Mouse (Mus musculus): ENCODE measurements around the gene Apba2.

Gene Apba2

DNA sequence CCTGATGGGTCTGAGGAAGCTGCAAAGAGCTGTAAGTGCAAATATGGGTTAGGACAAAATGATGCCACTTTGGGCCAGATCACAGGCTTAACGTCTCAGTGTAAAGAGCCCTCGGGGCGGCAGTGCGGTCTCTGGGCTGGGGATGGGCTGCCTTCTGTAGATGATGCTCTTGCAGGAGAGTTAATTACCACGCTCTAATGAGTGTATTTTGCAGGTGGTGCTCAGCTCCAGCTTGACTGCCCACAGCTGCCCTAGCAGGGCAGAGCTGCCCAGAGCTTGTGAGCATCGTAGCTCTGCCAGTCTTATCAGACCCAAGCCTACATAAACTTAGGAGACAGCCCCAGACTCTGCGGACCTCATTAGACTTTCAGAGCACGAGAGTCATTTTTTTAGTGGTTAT is 80.9 kb downstream of the Apba2 start:
- intact Hi-C loops (cut with DNase I) = no loop called here

DNA sequence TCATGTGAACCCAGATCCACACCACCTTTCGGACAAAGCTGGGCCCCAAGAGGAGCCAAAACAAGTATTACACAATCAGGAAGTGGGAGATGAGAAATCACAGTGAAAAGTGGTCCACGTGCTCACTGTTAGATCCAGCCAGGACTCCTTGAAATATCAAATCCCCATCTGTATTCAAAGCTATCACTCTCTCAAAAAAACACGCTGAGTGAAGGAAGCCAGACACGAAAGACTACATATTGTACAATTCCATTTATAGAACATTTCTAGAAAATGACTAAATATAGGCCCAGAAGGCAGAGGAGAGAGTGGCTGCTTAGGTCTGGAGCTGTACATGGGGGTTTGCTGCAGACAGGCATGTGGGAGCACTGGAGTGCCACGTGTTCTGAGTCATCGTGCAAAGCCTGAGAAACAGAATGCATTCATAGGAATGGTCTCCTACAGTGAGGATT is 82.2 kb downstream of the Apba2 start:
- intact Hi-C loops (cut with DNase I) = no loop called here

GRCm38 (mm10) chr7:64586133-64586532 is 84.6 kb downstream of the Apba2 start:
- intact Hi-C loops (cut with DNase I) = no loop called here

DNA sequence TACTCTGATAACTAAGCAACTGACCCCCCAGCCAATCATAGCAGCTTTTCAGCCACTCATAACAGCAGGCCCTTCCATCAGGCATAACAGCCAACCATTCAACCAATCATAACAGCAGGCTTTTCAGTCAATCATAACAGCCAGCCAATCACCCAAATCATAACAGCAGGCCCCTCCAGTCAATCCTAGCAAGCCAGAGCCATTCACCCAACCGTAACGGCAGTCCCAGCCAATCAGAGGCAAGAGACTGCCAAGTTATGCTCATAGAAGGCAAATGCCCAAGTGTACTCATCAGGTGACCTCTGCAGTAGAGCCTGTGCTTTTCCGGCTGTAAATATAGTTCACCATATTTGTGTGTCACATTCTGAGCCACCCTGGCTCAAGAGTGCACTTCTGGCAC is 85.1 kb downstream of the Apba2 start:
- intact Hi-C loops (cut with DNase I) = no loop called here

DNA sequence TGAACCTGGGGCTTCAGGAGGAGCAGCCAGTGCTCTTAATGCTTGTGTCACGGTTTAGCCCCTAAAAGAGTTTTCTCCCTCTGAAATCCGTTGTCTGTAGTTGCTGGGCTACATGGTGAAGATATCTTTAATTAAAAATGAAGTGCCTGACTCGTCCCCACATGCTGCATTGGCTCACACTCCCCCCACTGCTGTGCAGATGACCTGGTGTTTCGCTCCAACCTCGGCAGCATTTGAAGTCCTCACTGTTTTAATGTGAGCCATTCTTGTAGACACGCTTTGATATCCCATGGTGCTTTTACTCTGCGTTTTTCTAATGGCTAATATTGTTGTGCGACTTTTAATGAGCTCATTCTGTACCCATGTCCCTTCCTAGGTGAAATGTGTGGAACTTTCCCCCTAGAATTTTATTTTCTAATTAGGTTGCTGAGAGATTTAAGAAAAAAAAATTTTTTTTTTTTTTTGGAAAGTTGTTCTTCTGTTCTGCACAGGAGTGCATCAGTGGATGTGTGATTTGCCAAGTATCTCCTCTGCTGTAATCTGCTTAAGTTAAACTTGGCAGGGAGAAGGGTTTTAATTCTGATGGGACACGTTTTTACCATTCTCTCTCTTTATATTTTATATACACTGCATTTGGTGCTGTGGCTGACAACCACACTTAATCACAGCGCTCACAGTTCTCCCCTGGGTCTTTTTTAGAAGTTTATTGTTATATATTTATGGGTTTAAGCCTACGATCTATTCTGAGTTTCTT is 87.3 kb downstream of the Apba2 start:
- intact Hi-C loops (cut with DNase I) = no loop called here

- intact Hi-C loops (cut with DNase I) = no loop called here
Observed at GRCm38 (mm10) chr7:64595256-64595655, 93.8 kb downstream of the Apba2 start.

GRCm38 (mm10) chr7:64596652-64597051 is 95.1 kb downstream of the Apba2 start:
- intact Hi-C loops (cut with DNase I) = no loop called here

DNA sequence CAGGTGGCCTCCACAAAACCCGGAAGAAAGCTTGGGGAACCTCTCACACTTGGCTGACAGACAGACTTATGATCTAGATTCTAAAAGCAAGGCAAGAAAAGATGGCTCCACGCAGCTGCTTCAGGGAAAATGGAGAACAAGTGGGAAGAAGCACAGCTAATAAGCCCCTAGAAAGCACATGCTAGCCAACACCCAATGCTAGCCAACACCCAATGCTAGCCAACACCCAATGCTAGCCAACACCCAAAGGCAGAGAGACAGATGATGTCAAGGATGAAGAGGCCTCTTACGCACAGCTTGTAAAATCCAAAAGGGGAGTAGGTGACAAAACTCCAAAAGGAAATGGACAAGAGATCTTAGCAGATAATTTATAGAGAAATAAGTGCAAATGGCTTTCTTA is 108.4 kb downstream of the Apba2 start:
- intact Hi-C loops (cut with DNase I) = no loop called here

DNA sequence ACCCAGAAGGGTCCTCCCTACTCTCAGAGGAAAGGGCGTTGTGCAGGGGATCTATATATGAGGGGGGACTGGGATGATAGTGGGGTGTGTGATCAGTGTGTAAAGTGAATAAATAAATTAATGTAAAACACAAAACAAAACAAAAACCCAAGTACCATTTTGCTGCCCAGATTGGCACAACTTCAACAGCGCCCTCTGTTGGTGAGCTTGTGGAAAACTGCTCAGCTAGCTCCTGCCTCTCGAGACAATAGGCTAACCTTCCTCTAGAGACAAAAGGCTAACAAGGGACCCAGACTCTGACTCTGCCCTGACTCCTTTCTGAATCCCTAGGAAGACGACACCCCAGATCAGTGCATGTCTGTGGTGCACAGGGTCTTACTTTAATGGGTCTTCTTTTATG is 109.4 kb downstream of the Apba2 start:
- intact Hi-C loops (cut with DNase I) = no loop called here

- intact Hi-C loops (cut with DNase I) = no loop called here
Observed at GRCm38 (mm10) chr7:64619261-64619660, 117.8 kb downstream of the Apba2 start.

DNA sequence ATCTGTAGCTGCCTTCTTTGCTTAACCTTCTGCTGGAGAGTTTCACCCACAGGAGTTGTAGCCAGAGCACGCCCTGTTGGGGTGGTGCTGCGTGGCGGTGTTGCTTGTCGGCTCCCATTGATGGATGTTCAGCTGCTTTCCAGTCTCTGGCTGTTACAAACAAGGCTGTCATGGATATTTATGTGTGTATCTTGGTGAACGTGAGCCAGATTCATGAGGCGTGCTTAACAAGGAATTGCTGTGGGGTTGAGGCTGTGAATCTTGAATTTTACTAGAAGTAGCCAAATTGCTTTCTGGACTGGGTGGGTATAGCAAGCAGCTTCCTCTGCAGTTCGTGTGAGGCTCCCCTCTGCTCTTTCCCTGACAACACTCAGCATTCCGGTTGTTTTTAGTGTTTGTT is 125.0 kb downstream of the Apba2 start:
- intact Hi-C loops (cut with DNase I) = no loop called here

DNA sequence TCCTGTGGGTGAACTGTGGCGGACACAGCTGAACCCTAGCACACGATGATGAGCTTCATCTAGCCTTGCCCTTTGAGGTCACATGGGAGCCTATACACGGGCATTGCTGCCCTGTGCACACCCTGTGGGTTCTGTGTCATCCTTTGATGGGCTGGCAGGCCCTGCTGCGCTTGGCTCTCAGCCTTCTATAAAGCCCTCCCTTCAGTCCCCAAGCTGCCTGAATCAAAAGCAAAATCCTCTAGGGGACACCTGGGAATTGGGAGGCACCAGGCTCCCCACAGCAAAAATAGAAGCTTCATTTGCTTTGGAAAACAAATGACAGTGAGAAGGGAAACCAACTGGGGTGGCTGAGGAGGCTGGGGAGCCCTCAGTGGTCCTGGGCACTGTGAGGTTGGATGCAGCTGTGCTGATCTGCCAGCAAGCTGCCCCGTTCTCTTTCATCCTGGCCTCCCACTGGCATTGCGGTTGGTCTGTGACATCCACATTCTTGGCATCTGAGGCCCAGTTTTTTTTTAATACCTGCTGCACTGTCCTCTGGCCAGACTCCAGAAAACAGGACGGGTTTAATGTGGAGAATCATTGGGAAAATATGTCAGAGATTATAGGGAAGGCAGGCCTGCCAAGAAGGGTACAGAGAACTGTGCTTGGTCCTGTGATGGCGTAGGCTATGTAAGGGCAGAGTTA is 126.6 kb downstream of the Apba2 start:
- intact Hi-C loops (cut with DNase I) = no loop called here

DNA sequence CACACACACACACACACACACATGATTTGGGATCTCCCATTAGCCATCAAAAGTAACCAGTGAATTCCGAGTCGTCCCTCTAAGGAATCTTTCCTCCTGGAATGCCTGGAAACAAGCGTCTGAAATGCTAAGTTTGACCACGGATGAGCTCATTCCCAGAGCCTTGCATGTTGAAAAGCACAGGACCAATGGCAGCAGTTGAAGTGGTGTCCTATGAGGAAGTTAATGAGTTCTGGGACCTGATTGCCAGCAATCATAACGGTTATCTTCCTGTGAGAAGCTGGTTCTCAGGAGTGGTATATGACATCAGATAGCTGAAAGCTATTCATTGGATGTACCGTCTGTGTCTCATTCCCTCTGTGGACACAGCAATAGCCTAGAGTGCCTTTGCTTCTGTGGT is 129.2 kb downstream of the Apba2 start:
- intact Hi-C loops (cut with DNase I) = no loop called here

DNA sequence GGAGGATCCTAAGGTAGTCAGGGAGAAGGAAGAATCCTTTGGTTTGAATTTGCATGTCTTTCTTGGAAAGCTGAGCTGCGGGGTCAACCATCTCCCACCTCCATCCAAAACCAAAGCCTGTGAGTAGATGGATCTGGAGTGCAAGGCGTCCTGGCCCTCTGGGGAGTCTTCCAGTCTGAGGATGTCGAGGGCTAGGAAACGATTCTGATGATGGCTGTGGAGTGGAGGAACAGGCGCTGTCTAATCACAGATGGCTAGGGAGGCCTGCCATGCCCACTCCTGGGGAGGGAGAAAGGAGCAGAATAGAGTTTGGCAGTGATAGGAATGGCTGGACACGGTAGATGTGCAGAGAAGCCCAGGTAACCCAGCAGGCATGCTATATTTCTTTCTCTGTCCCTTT is 129.6 kb downstream of the Apba2 start:
- intact Hi-C loops (cut with DNase I) = no loop called here

DNA sequence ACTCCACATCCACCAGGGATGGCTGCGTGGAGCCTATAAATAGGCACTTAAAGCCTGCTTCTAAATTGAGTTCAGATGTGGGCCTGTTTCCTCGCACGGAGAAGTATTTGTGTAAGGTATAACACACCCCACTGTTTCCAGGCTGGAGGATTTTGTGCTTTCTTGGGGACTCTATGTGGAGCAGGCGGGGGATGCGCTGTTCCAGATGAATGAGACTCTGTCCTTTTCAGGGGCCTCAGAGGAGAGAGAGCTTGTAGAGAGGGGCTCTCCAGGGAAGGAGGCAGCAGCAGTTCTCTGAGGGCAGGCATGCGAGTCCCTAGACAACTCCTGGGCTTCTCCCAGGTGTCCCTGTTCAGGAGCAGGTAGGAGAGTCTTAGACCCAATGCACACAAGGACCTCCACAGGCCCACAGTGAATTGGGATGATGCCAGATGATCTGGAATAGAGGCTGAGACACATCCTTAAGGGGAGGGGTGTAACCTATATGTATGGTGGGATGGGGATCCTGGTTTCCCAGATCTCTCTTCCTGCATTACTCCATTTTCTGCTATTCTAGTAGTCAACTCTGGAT is 130.4 kb downstream of the Apba2 start:
- intact Hi-C loops (cut with DNase I) = no loop called here

- intact Hi-C loops (cut with DNase I) = no loop called here
Observed at GRCm38 (mm10) chr7:64633182-64633581, 131.7 kb downstream of the Apba2 start.

DNA sequence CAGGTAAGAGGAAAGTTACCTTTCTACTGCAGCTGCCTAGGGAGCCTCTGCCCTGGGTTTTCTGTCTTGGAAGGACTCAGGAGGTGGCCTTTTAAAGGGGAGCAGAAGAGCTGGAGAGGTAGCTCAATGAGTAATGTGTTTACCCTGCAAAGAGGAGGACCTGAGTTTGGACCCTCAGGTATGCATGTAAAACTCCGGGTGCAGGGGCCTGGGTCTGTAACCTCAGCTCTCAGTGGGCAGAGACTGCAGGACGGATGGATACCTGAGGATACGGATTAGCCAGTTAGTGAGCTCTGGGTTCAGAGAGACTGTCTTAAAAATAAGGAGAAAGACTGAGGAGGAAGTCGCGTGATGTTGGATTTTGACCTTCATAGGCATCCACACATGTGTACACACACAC is 132.4 kb downstream of the Apba2 start:
- intact Hi-C loops (cut with DNase I) = no loop called here

DNA sequence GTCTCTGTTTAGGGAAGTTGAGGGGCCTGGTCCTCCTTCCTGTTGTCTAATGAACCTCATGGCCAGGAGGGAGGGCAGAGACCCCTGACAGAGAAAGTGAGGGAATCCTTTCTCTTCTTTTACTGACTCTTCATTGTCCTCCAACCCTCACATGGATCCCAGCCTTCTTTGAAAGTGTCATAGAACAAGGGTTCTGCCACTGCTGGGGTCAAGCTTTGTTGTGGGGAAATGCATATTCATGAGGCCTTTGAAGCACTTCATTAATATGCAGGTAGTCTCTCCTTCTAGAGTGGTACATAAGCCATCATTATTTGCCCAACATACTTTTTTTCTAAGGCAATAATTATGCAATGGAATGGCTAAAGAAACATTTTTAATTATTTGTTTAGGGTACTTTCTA is 133.0 kb downstream of the Apba2 start:
- intact Hi-C loops (cut with DNase I) = no loop called here

- intact Hi-C loops (cut with DNase I) = no loop called here
Observed at GRCm38 (mm10) chr7:64638922-64639321, 137.4 kb downstream of the Apba2 start.

- intact Hi-C loops (cut with DNase I) = no loop called here
Observed at GRCm38 (mm10) chr7:64640651-64641050, 139.1 kb downstream of the Apba2 start.

- intact Hi-C loops (cut with DNase I) = no loop called here
Observed at GRCm38 (mm10) chr7:64642903-64643302, 141.4 kb downstream of the Apba2 start.

GRCm38 (mm10) chr7:64645458-64645857 is 144.0 kb downstream of the Apba2 start:
- intact Hi-C loops (cut with DNase I) = no loop called here

DNA sequence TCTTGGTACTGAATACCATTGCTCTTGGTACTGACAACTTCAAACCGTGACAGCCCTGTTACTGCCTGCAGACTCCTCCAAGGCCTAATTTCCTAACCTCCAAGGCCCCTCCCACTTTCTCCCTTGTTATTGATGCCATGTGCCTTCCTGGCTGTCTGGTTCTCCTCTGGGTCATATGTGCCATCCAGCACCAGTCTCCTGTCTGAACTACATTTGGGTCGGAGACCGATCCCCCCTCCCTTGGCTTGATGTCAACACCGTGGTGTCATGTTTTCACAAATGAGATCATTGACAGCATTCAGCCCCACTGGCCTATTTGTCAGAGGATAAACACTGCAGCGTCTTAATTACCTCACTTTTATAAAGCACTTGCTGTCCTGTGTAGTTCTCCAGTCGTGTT is 144.5 kb downstream of the Apba2 start:
- intact Hi-C loops (cut with DNase I) = no loop called here

Measured in adrenal gland (tissue).